Mouse (Mus musculus) forebrain, embryonic 11.5 days (tissue): ENCODE measurements at regions not wholly inside any gene's neighbourhood (a gene's known extent, or its start where the extent isn't known, plus 50 kb on each side); places are given as distances from the start of the nearest gene placed in this dataset.
"Not testable (repeated sequence)": the region's sequence is repeated elsewhere in the genome, so short reads cannot be mapped to it uniquely, and the experiment has no call there.

Source experiments
- ATAC-seq: fragments of 200-750 bp; cut with Nextera tagmentation; replicated peaks from 2 replicates; pipeline ENCODE4 v1.8.0; 2017; ENCODE audit warnings: moderate TSS enrichment; ENCODE audit not compliant: low FRiP score
- DNase-seq: peaks from one replicate; pipeline ENCODE4 v3.0.0-alpha.2; 2017; ENCODE audit warnings: low spot score
- H3K27ac ChIP-seq: fragments of 300-500 bp; sonication (generic); 2 replicates; pipeline ENCODE4 v1.5.1; 2014; ENCODE audit warnings: low read depth, low read length
- H3K27me3 ChIP-seq: fragments of 300-500 bp; sonication (generic); 2 replicates; pipeline ENCODE4 v1.6.1; 2014; ENCODE audit warnings: mild to moderate bottlenecking, low read length, mixed read lengths; ENCODE audit not compliant: control insufficient read depth, insufficient read depth
- H3K36me3 ChIP-seq: fragments of 300-500 bp; sonication (generic); 2 replicates; pipeline ENCODE4 v1.6.1; 2014; ENCODE audit warnings: mild to moderate bottlenecking, low read length, moderate library complexity, mixed read lengths; ENCODE audit not compliant: control insufficient read depth, insufficient read depth
- H3K4me1 ChIP-seq: fragments of 300-500 bp; sonication (generic); replicated peaks from 2 replicates; pipeline ENCODE4 v1.6.1; 2014; ENCODE audit warnings: low read length, mixed read lengths; ENCODE audit not compliant: control insufficient read depth, insufficient read depth
- H3K4me2 ChIP-seq: fragments of 300-500 bp; sonication (generic); 2 replicates; pipeline ENCODE4 v1.6.1; 2014; ENCODE audit warnings: low read depth, mild to moderate bottlenecking, low read length, moderate library complexity, mixed read lengths; ENCODE audit not compliant: severe bottlenecking
- H3K4me3 ChIP-seq: fragments of 300-500 bp; sonication (generic); 2 replicates; pipeline ENCODE4 v1.5.1; 2014; ENCODE audit warnings: low read depth, low read length
- H3K9ac ChIP-seq: fragments of 300-500 bp; sonication (generic); 2 replicates; pipeline ENCODE4 v1.6.1; 2014; ENCODE audit warnings: low read length
- H3K9me3 ChIP-seq: fragments of 300-500 bp; sonication (generic); 2 replicates; pipeline ENCODE4 v1.6.1; 2016; ENCODE audit warnings: low read length, mixed read lengths; ENCODE audit not compliant: control insufficient read depth
- WGBS: fragments of 180-500 bp; shearing (Covaris S2); extraction: QIAGEN DNeasy Blood & Tissue Kit; methylation state at CpG from one replicate; pipeline ENCODE4 v1.1.7; 2014; 5-methylcytosine and 5-hydroxymethylcytosine counted together

- no peak overlapping the region for H3K4me2 ChIP-seq
- H3K27ac ChIP-seq = no peak overlapping the region
- no peak overlapping the region for H3K9ac ChIP-seq
- H3K27me3 ChIP-seq = no peaks in the 10 kb centered on the region
- ATAC-seq = no peak
- H3K4me3 ChIP-seq = no peak overlapping the region
- no peaks in the 10 kb centered on the region for H3K9me3 ChIP-seq
- no peaks in the 10 kb centered on the region for H3K36me3 ChIP-seq
- no peaks in the 10 kb centered on the region for H3K4me1 ChIP-seq
- 90% methylated on average over 4 of the region's 4 CpGs for WGBS
- DNase-seq = no peak
Measured at GRCm38 (mm10) chr4:81550256-81550655, 107.6 kb upstream of the Mpdz start.

DNA sequence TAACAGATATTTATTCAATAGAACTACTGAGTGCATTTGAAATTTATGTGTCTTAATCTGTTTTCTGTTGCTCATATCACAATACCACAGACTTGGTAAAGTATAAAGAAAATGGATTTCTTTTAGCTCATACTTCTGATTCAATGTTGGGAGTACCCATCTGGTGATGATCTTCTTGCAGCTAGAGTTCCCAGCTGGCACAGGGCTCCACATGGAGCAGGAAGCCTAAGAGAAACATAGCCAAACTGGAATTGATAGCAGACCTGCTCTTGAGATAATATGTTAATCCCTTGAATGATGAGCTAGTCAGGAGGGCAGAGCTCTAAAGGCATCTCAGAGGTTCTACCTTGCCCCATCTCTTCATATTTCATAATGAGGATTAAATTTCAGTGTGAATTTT lies 97.9 kb upstream of the Mpdz start:
- Histone ChIP-seq H3K9ac (no peak overlapping the region), H3K4me1 (no peaks in the 10 kb centered on the region), H3K4me3 (no peak overlapping the region), H3K27me3 (no peaks in the 10 kb centered on the region), H3K27ac (no peak overlapping the region), H3K36me3 (no peaks in the 10 kb centered on the region), H3K9me3 (no peaks in the 10 kb centered on the region), H3K4me2 (no peak overlapping the region)
- DNase-seq = no peak
- ATAC-seq = no peak

DNA sequence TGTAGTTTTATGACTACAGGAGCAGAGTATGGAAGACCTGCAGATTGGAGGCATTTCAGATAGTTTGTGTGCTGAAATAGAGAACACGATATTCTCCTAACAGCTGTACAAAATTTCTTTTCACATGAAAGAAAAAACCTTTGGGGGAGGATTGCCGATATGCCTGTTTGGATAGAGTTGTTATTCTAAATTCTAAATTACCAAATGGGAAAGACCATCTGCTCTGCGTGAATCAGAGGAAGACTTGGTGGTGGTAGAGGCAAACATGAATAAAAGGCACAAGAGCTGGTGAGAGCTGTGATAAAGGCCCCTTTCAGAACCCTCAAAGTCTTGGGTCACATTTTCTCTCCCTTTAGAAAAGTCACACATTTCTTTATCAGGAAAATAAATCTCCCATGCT lies 96.9 kb upstream of the Mpdz start:
- no peak overlapping the region for H3K4me2 ChIP-seq
- H3K27me3 ChIP-seq = no peaks in the 10 kb centered on the region
- H3K27ac ChIP-seq = no peak overlapping the region
- no peaks in the 10 kb centered on the region for H3K9me3 ChIP-seq
- no peaks in the 10 kb centered on the region for H3K36me3 ChIP-seq
- no peak overlapping the region for H3K4me3 ChIP-seq
- DNase-seq (no peak), ATAC-seq (no peak)
- no peaks in the 10 kb centered on the region for H3K4me1 ChIP-seq
- WGBS = 74% methylated on average over 3 of the region's 3 CpGs
- no peak overlapping the region for H3K9ac ChIP-seq

- H3K36me3 ChIP-seq = no peaks in the 10 kb centered on the region
- no peak overlapping the region for H3K4me3 ChIP-seq
- H3K9me3 ChIP-seq = no peaks in the 10 kb centered on the region
- no peak overlapping the region for H3K4me2 ChIP-seq
- DNase-seq (no peak), ATAC-seq (no peak)
- no peaks in the 10 kb centered on the region for H3K4me1 ChIP-seq
- H3K9ac ChIP-seq = no peak overlapping the region
- no peak overlapping the region for H3K27ac ChIP-seq
- no peaks in the 10 kb centered on the region for H3K27me3 ChIP-seq
Measured at GRCm38 (mm10) chr4:81536795-81537194, 94.2 kb upstream of the Mpdz start.

DNA sequence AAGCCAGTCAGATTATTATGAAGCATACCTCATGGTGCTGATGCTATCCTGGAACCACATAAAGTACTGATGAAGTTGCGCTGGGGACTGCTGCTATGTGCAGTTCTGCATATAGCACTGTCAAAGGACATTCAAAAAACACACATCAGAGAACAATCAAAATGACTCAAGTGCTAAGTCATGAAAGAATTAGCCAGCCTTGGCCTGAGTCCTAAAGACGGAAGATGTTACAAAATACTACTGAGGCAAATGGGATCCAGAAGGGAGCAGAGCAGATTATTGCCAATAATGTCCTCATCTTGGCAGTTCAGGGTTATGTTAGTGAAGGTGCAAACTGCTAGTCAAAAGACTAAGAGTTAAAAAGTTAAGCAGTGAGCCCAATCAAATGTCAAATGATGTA lies 87.9 kb upstream of the Mpdz start:
- Histone ChIP-seq H3K4me3 (no peak overlapping the region), H3K27ac (no peak overlapping the region), H3K4me2 (no peak overlapping the region), H3K4me1 (no peaks in the 10 kb centered on the region), H3K36me3 (no peaks in the 10 kb centered on the region), H3K27me3 (no peaks in the 10 kb centered on the region), H3K9me3 (no peaks in the 10 kb centered on the region), H3K9ac (no peak overlapping the region)
- DNase-seq = no peak
- 84% methylated on average over 2 of the region's 2 CpGs for WGBS
- ATAC-seq = no peak

GRCm38 (mm10) chr4:81519151-81519550 lies 76.5 kb upstream of the Mpdz start:
- H3K36me3 ChIP-seq, ATAC-seq: not testable (repeated sequence)

GRCm38 (mm10) chr4:81514547-81514946 lies 71.9 kb upstream of the Mpdz start:
- ATAC-seq (no peak), DNase-seq (no peak)
- H3K4me2 ChIP-seq = no peak overlapping the region
- 89% methylated on average over 4 of the region's 4 CpGs for WGBS
- H3K36me3 ChIP-seq = no peaks in the 10 kb centered on the region
- H3K4me3 ChIP-seq = no peak overlapping the region
- no peak overlapping the region for H3K9ac ChIP-seq
- H3K27ac ChIP-seq = no peak overlapping the region
- H3K9me3 ChIP-seq = no peaks in the 10 kb centered on the region
- H3K4me1 ChIP-seq = no peaks in the 10 kb centered on the region
- H3K27me3 ChIP-seq = no peaks in the 10 kb centered on the region

More at GRCm38 (mm10) chr4:81519151-81519550, 76.5 kb upstream of the Mpdz start:
- H3K9ac ChIP-seq, H3K4me3 ChIP-seq, H3K4me1 ChIP-seq, H3K4me2 ChIP-seq, H3K9me3 ChIP-seq, H3K27me3 ChIP-seq, H3K27ac ChIP-seq, DNase-seq: not testable (repeated sequence)
- WGBS = 82% methylated on average over 2 of the region's 2 CpGs

GRCm38 (mm10) chr4:81512396-81512795 lies 69.8 kb upstream of the Mpdz start:
- Histone ChIP-seq H3K27ac (no peak overlapping the region), H3K4me1 (no peaks in the 10 kb centered on the region), H3K4me3 (no peak overlapping the region), H3K27me3 (no peaks in the 10 kb centered on the region), H3K9ac (no peak overlapping the region), H3K4me2 (no peak overlapping the region), H3K9me3 (no peaks in the 10 kb centered on the region), H3K36me3 (no peaks in the 10 kb centered on the region)
- DNase-seq (no peak), ATAC-seq (no peak)
- 48% methylated on average over 3 of the region's 3 CpGs for WGBS

DNA sequence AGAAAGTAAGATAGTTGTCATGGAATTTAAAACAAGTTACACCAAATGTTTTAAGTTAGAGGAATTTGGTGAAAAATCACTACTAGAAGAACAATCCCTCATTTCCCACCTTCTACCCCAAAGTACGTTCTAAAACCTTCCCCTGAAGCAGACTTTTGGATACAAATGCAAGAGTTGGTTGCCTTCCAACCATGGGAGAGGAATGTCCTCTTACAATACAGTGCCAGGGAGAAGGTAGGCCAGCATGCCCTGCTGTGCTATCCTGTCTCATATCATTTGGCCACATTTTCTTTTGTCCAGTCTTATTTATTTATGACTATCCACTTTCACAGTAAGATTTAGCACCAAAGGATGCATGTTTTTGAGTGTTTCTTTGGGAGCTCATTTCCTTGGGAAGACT lies 66.2 kb upstream of the Mpdz start:
- Histone ChIP-seq H3K9ac (no peak overlapping the region), H3K4me3 (no peak overlapping the region), H3K4me2 (no peak overlapping the region), H3K36me3 (no peaks in the 10 kb centered on the region), H3K27me3 (no peaks in the 10 kb centered on the region), H3K9me3 (no peaks in the 10 kb centered on the region), H3K27ac (no peak overlapping the region), H3K4me1 (no peaks in the 10 kb centered on the region)
- 83% methylated on average over 1 of the region's 1 CpGs for WGBS
- ATAC-seq (no peak), DNase-seq (no peak)
